In the genomic region with DNA sequence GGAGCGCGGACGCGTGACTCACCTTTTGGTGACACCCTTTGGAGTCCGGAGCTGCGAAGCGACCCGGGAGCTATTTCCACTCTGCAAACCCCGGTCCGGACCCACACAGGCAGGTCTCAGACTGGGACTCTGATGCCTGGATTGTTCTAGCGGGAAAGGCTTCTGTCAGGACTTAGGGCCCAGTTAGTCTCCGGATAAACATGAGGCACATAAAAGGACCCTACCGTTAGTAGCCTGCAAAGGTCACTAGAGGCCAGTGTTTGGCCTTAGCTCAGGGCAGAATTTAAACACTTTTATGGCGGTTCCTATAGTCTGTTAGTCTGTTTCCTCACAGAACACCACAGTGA, we compare ENCODE assay signal across 9 mouse cellular contexts. TPM values are rescaled to one million over a fixed set of nuclear protein-coding genes. Genes with fewer than 3 reads are reported as not detected.
DNase-seq lines count a peak whose midpoint lies in the region; ATAC-seq and TF ChIP-seq lines count a peak whose summit lies in the region.
"Had no signal": no experiment of that assay in that cellular context is flagged by ENCODE, and none has a peak within 500 bp of the region (broad histone marks: within the 10 kb centered on the region; RNA-seq: fewer than 3 reads in every experiment).

No protein-coding gene starts in this region.

- H3K4me1 ChIP-seq in embryonic facial prominence, embryonic 14.5 days (ENCODE audit: control insufficient read depth, insufficient read depth, low read length): 0 out of 2 replicates have a peak, but pooled peaks cover 8% of the 10 kb centered on the region
- 0 out of 2 replicates have a peak, but pooled peaks cover 9% of the 10 kb centered on the region for H3K4me1 ChIP-seq in intestine, embryonic 15.5 days (replicated peaks)

- H3ac ChIP-seq in C2C12 (ENCODE audit: control insufficient read depth, insufficient read length, low read depth): no peak overlapping the region
- no peak overlapping the region for H3ac ChIP-seq in myocyte (ENCODE audit: control insufficient read depth, insufficient read length)

- H3K9me3 ChIP-seq in embryonic facial prominence, embryonic 14.5 days (ENCODE audit: control insufficient read depth, low read length): no peaks in the 10 kb centered on the region
- H3K9me3 ChIP-seq in intestine, embryonic 15.5 days: no peaks in the 10 kb centered on the region

- H3K27me3 ChIP-seq in C2C12 (ENCODE audit: control insufficient read depth, insufficient read depth, insufficient read length) (peaks cover 43% of the 10 kb centered on the region), myocyte (ENCODE audit: control insufficient read depth, insufficient read depth, insufficient read length) (peaks cover 46% of the 10 kb centered on the region)
- H3K27me3 ChIP-seq in embryonic facial prominence, embryonic 14.5 days (replicated peaks; ENCODE audit: control insufficient read depth, insufficient read depth, low read length): peaks cover 11% of the 10 kb centered on the region; the same call in 1 of the 2 replicates
- H3K27me3 ChIP-seq in intestine, embryonic 15.5 days (replicated peaks): peaks cover 23% of the 10 kb centered on the region
- H3K27me3 ChIP-seq: CH12.LX had no signal

- ATAC-seq in frontal cortex, adult (ENCODE audit: low TSS enrichment): peak; percentile 27; the same call in 1 of the 2 replicates
- ATAC-seq in embryonic facial prominence, embryonic 14.5 days (ENCODE audit: low read depth): peak; percentile 15; the same call in 1 of the 2 replicates
- ATAC-seq in intestine, embryonic 15.5 days: peak; percentile 62

- DNase-seq in frontal cortex, postnatal 25 days (ENCODE audit: low spot score in 2 of 2): no peak
- no peak for DNase-seq in embryonic facial prominence, embryonic 14.5 days (ENCODE audit: low spot score)
- no peak for DNase-seq in B cell, adult 2 months
- no peak for DNase-seq in natural killer cell, adult 2 months (ENCODE audit: low spot score in 2 of 2)

- H3K79me3 ChIP-seq in C2C12 (ENCODE audit: low read depth): no peaks in the 10 kb centered on the region

- TF ChIP-seq CTCF in C2C12 (IDR thresholded peaks at IDR 0.05; ENCODE audit: control insufficient read depth, insufficient read depth, insufficient read length): no peak

- peak overlapping the region; percentile 77 for H3K9ac ChIP-seq in embryonic facial prominence, embryonic 14.5 days (ENCODE audit: low read depth, low read length)
- peak overlapping the region; percentile 53 for H3K9ac ChIP-seq in intestine, embryonic 15.5 days

- peak overlapping the region; percentile 90 for H3K4me2 ChIP-seq in embryonic facial prominence, embryonic 14.5 days (ENCODE audit: low read depth, low read length)
- H3K4me2 ChIP-seq in intestine, embryonic 15.5 days (replicated peaks): peak overlapping the region; percentile 98
- peak overlapping the region; percentile 61 for H3K4me2 ChIP-seq in myocyte (ENCODE audit: low read depth)

- peak overlapping the region; percentile 2 for H3K4me3 ChIP-seq in C2C12 (ENCODE audit: insufficient read depth, poor library complexity, severe bottlenecking)
- H3K4me3 ChIP-seq in embryonic facial prominence, embryonic 14.5 days (ENCODE audit: low read depth, low read length): peak overlapping the region; percentile 78
- peak overlapping the region; percentile 68 for H3K4me3 ChIP-seq in intestine, embryonic 15.5 days (replicated peaks)
- H3K4me3 ChIP-seq in myocyte: no peak overlapping the region

- H3K79me2 ChIP-seq in C2C12 (ENCODE audit: control insufficient read depth, insufficient read depth) (no peaks in the 10 kb centered on the region), myocyte (ENCODE audit: control insufficient read depth, insufficient read depth) (no peaks in the 10 kb centered on the region)

- WGBS in embryonic facial prominence, embryonic 14.5 days: 2% methylated on average over 14 of the region's 14 CpGs
- WGBS in intestine, embryonic 15.5 days: 2% methylated on average over 14 of the region's 14 CpGs

- H3K36me3 ChIP-seq in C2C12 (ENCODE audit: control insufficient read depth, insufficient read depth): no peaks in the 10 kb centered on the region
- no peaks in the 10 kb centered on the region for H3K36me3 ChIP-seq in embryonic facial prominence, embryonic 14.5 days (ENCODE audit: control insufficient read depth, insufficient read depth, low read length)
- H3K36me3 ChIP-seq in intestine, embryonic 15.5 days: no peaks in the 10 kb centered on the region
- no peaks in the 10 kb centered on the region for H3K36me3 ChIP-seq in myocyte (ENCODE audit: control insufficient read depth, insufficient read depth)

- TF ChIP-seq POLR2A in myocyte (IDR thresholded peaks at IDR 0.05; ENCODE audit: insufficient read length, low read depth): no peak

- no peak overlapping the region for H3K27ac ChIP-seq in embryonic facial prominence, embryonic 14.5 days (replicated peaks; ENCODE audit: low read depth, low read length)
- no peak overlapping the region for H3K27ac ChIP-seq in intestine, embryonic 15.5 days

TF ChIP-seq in C2C12, 6 proteins besides CTCF, POLR2A, EP300 and RAD21:
- no peak for TF ChIP-seq USF1 (IDR thresholded peaks at IDR 0.05; ENCODE audit: low read depth)
- TF ChIP-seq CEBPB (IDR thresholded peaks at IDR 0.05; ENCODE audit: low read depth): no peak
- no peak for TF ChIP-seq FOSL1 (IDR thresholded peaks at IDR 0.05; ENCODE audit: insufficient read depth, low read length, poor library complexity, severe bottlenecking)
- no peak for TF ChIP-seq MAX (IDR thresholded peaks at IDR 0.05)
- TF ChIP-seq MYOG (IDR thresholded peaks at IDR 0.05; ENCODE audit: control insufficient read depth, extremely low read depth, insufficient read length): no peak
- TF ChIP-seq MYOD1 (IDR thresholded peaks at IDR 0.05; ENCODE audit: control insufficient read depth, insufficient read length, low read depth): no peak
TF ChIP-seq in C2C12: peak in this region for 0.

TF ChIP-seq in myocyte, 11 proteins besides CTCF, POLR2A, EP300 and RAD21:
- TF ChIP-seq REST (IDR thresholded peaks at IDR 0.05; ENCODE audit: insufficient read depth, insufficient read length): no peak

RNA-seq across cellular contexts. Expression of gene Wnt5b, which starts 0.3 kb away (rescaled TPM):
- polyA plus RNA-seq in C2C12 (2012; fragmentation: generic; extraction: Trizol): 0.16 TPM
- polyA plus RNA-seq in embryonic facial prominence, embryonic 14.5 days (2014; fragmentation: Nextera tagmentation; extraction: Ambion mirVana): 11.4 and 12.6 TPM in 2 replicates
- 7.3 and 7.4 TPM in 2 replicates for polyA plus RNA-seq in intestine, embryonic 15.5 days (2015; fragmentation: Nextera tagmentation; extraction: Ambion mirVana)
- 0.04 TPM for polyA plus RNA-seq in myocyte (2012; fragmentation: generic; extraction: Trizol)
